Mouse (Mus musculus) kidney, embryonic 15.5 days (tissue): ENCODE results near the gene Arl1. TPM values are rescaled to one million over a fixed set of nuclear protein-coding genes. Genes with fewer than 3 reads are reported as not detected.

Experiments used
- ATAC-seq: fragments of 200-750 bp; cut with Nextera tagmentation; replicated peaks from 2 replicates; pipeline ENCODE4 v1.8.0; 2017; ENCODE audit warnings: moderate TSS enrichment; ENCODE audit not compliant: low FRiP score
- H3K27ac ChIP-seq: fragments of 300-500 bp; sonication (generic); 2 replicates; pipeline ENCODE4 v1.5.1; 2015; ENCODE audit warnings: mild to moderate bottlenecking, inconsistent platforms
- H3K27me3 ChIP-seq: fragments of 300-500 bp; sonication (generic); 2 replicates; pipeline ENCODE4 v1.6.1; 2015; ENCODE audit warnings: inconsistent platforms
- H3K36me3 ChIP-seq: fragments of 300-500 bp; sonication (generic); 2 replicates; pipeline ENCODE4 v1.6.1; 2015; ENCODE audit warnings: inconsistent platforms
- H3K4me1 ChIP-seq: fragments of 300-500 bp; sonication (generic); 2 replicates; pipeline ENCODE4 v1.6.1; 2015; ENCODE audit warnings: inconsistent platforms
- H3K4me2 ChIP-seq: fragments of 300-500 bp; sonication (generic); 2 replicates; pipeline ENCODE4 v1.6.1; 2015; ENCODE audit warnings: moderate library complexity, mild to moderate bottlenecking, inconsistent platforms
- H3K4me3 ChIP-seq: fragments of 300-500 bp; sonication (generic); replicated peaks from 2 replicates; pipeline ENCODE4 v1.5.1; 2015; ENCODE audit warnings: mild to moderate bottlenecking, inconsistent platforms
- H3K9ac ChIP-seq: fragments of 300-500 bp; sonication (generic); 2 replicates; pipeline ENCODE4 v1.6.1; 2015; ENCODE audit warnings: mild to moderate bottlenecking, inconsistent platforms
- H3K9me3 ChIP-seq: fragments of 300-500 bp; sonication (generic); replicated peaks from 2 replicates; pipeline ENCODE4 v1.6.1; 2016; ENCODE audit warnings: inconsistent platforms
- whole genome bisulfite sequencing: fragments of 180-500 bp; shearing (Covaris S2); methylation state at CpG from one replicate; pipeline ENCODE4 v1.1.7; 2015; ENCODE audit warnings: mixed read lengths; 5-methylcytosine and 5-hydroxymethylcytosine counted together
- polyA plus RNA-seq: library from polyadenylated mRNA; unstranded; fragments of >200 nt; fragmentation: Nextera tagmentation; extraction: Ambion mirVana; gene quantifications from 2 replicates; pipeline ENCODE4 v1.2.1, GENCODE M21; 2015

The Arl1 gene
- polyA plus RNA-seq = 191 and 193 TPM in 2 replicates

GRCm38 (mm10) chr10:88730571-88731495 lies at the start of gene Arl1:
Arl1 (plus strand) TSS chr10:88730858.
- H3K27ac ChIP-seq = peak within 1 kb of the TSS; percentile 93
- H3K9me3 ChIP-seq = no peaks in the 10 kb centered on the region
- ATAC-seq = peak; percentile 95

GRCm38 (mm10) chr10:88682904-88683563 lies 47.6 kb upstream of the Arl1 start:
- Histone ChIP-seq H3K27ac (no peak overlapping the region), H3K9ac (no peak overlapping the region), H3K4me3 (no peak overlapping the region), H3K9me3 (no peaks in the 10 kb centered on the region), H3K36me3 (no peaks in the 10 kb centered on the region), H3K27me3 (no peaks in the 10 kb centered on the region), H3K4me2 (no peak overlapping the region), H3K4me1 (no peaks in the 10 kb centered on the region)
- WGBS = 78% methylated on average over 4 of the region's 4 CpGs
- ATAC-seq = no peak

More at GRCm38 (mm10) chr10:88730571-88731495, at the start of gene Arl1:
- Histone ChIP-seq H3K4me1 (peaks cover 13% of the 10 kb centered on the region), H3K4me3 (peak within 1 kb of the TSS; percentile 94), H3K4me2 (peak within 1 kb of the TSS; percentile 90), H3K9ac (peak within 1 kb of the TSS; percentile 92), H3K36me3 (peaks cover 16% of the 10 kb centered on the region), H3K27me3 (no peaks in the 10 kb centered on the region)
- WGBS = under 1% methylated on average over 65 of the region's 65 CpGs

- 65% methylated on average over 5 of the region's 5 CpGs for WGBS
- no peak within 1 kb of the TSS for H3K4me2 ChIP-seq
These were observed 45.7 kb upstream of the Arl1 start, which contains the start of gene Spic for GRCm38 (mm10) chr10:88684925-88685324. Spic (minus strand) TSS chr10:88685015.

GRCm38 (mm10) chr10:88700938-88701337 lies 29.7 kb upstream of the Arl1 start:
- H3K36me3 ChIP-seq = no peaks in the 10 kb centered on the region
- no peak overlapping the region for H3K27ac ChIP-seq
- ATAC-seq = no peak
- H3K9me3 ChIP-seq = no peaks in the 10 kb centered on the region; the same call in 1 of the 2 replicates
- H3K4me3 ChIP-seq = no peak overlapping the region
- H3K27me3 ChIP-seq = no peaks in the 10 kb centered on the region
- H3K4me2 ChIP-seq = no peak overlapping the region
- 79% methylated on average over 6 of the region's 6 CpGs for WGBS
- no peaks in the 10 kb centered on the region for H3K4me1 ChIP-seq
- H3K9ac ChIP-seq = no peak overlapping the region

More at GRCm38 (mm10) chr10:88684925-88685324, 45.7 kb upstream of the Arl1 start, which contains the start of gene Spic:
- H3K27ac ChIP-seq = no peak within 1 kb of the TSS
- no peak within 1 kb of the TSS for H3K9ac ChIP-seq
- no peaks in the 10 kb centered on the region for H3K9me3 ChIP-seq
- H3K4me1 ChIP-seq = no peaks in the 10 kb centered on the region
- no peaks in the 10 kb centered on the region for H3K36me3 ChIP-seq
- no peak within 1 kb of the TSS for H3K4me3 ChIP-seq
- ATAC-seq = no peak
- H3K27me3 ChIP-seq = no peaks in the 10 kb centered on the region

GRCm38 (mm10) chr10:88708671-88709523 lies 21.8 kb upstream of the Arl1 start:
- H3K4me3 ChIP-seq = no peak overlapping the region
- H3K9me3 ChIP-seq = no peaks in the 10 kb centered on the region; the same call in 1 of the 2 replicates
- H3K36me3 ChIP-seq = no peaks in the 10 kb centered on the region
- WGBS = 67% methylated on average over 10 of the region's 10 CpGs
- no peaks in the 10 kb centered on the region for H3K27me3 ChIP-seq
- ATAC-seq = no peak
- H3K27ac ChIP-seq = no peak overlapping the region
- no peak overlapping the region for H3K4me2 ChIP-seq
- H3K9ac ChIP-seq = no peak overlapping the region
- H3K4me1 ChIP-seq = no peaks in the 10 kb centered on the region

- no peaks in the 10 kb centered on the region for H3K27me3 ChIP-seq
- no peak overlapping the region for H3K4me2 ChIP-seq
- H3K9me3 ChIP-seq = no peaks in the 10 kb centered on the region
- H3K36me3 ChIP-seq = no peaks in the 10 kb centered on the region
- H3K27ac ChIP-seq = no peak overlapping the region
- no peak overlapping the region for H3K9ac ChIP-seq
- ATAC-seq = no peak
- H3K4me3 ChIP-seq = no peak overlapping the region
- no peaks in the 10 kb centered on the region for H3K4me1 ChIP-seq
- 85% methylated on average over 6 of the region's 6 CpGs for WGBS
These were observed 18.3 kb upstream of the Arl1 start for GRCm38 (mm10) chr10:88712359-88712758.

GRCm38 (mm10) chr10:88714744-88715143 lies 15.9 kb upstream of the Arl1 start:
- H3K27me3 ChIP-seq = no peaks in the 10 kb centered on the region
- no peak overlapping the region for H3K4me3 ChIP-seq
- H3K36me3 ChIP-seq = no peaks in the 10 kb centered on the region
- no peak overlapping the region for H3K27ac ChIP-seq
- H3K4me2 ChIP-seq = no peak overlapping the region
- H3K9ac ChIP-seq = no peak overlapping the region
- 86% methylated on average over 4 of the region's 4 CpGs for WGBS
- no peaks in the 10 kb centered on the region for H3K4me1 ChIP-seq
- no peak for ATAC-seq
- no peaks in the 10 kb centered on the region for H3K9me3 ChIP-seq

- no peak overlapping the region for H3K27ac ChIP-seq
- H3K9ac ChIP-seq = no peak overlapping the region
- ATAC-seq = no peak
- H3K4me1 ChIP-seq = no peaks in the 10 kb centered on the region
- 72% methylated on average over 6 of the region's 6 CpGs for WGBS
- no peaks in the 10 kb centered on the region for H3K9me3 ChIP-seq
- no peak overlapping the region for H3K4me3 ChIP-seq
- H3K27me3 ChIP-seq = 0 out of 2 replicates have a peak, but pooled peaks cover under 1% of the 10 kb centered on the region
- no peak overlapping the region for H3K4me2 ChIP-seq
- H3K36me3 ChIP-seq = no peaks in the 10 kb centered on the region
These were observed 15.0 kb upstream of the Arl1 start for GRCm38 (mm10) chr10:88715621-88716020.

GRCm38 (mm10) chr10:88716986-88717755 lies 13.5 kb upstream of the Arl1 start:
- WGBS = 52% methylated on average over 13 of the region's 13 CpGs
- no peak overlapping the region for H3K27ac ChIP-seq
- no peaks in the 10 kb centered on the region for H3K36me3 ChIP-seq
- no peak for ATAC-seq
- H3K4me3 ChIP-seq = no peak overlapping the region
- H3K4me1 ChIP-seq = no peaks in the 10 kb centered on the region
- no peak overlapping the region for H3K9ac ChIP-seq
- no peak overlapping the region for H3K4me2 ChIP-seq
- H3K27me3 ChIP-seq = 0 out of 2 replicates have a peak, but pooled peaks cover 4% of the 10 kb centered on the region
- H3K9me3 ChIP-seq = no peaks in the 10 kb centered on the region

GRCm38 (mm10) chr10:88717756-88718025 lies 13.0 kb upstream of the Arl1 start:
- Histone ChIP-seq H3K9ac (no peak overlapping the region), H3K9me3 (no peaks in the 10 kb centered on the region), H3K36me3 (no peaks in the 10 kb centered on the region), H3K4me2 (no peak overlapping the region), H3K4me3 (no peak overlapping the region), H3K4me1 (no peaks in the 10 kb centered on the region), H3K27ac (no peak overlapping the region), H3K27me3 (0 out of 2 replicates have a peak, but pooled peaks cover 4% of the 10 kb centered on the region)
- WGBS = 47% methylated on average over 2 of the region's 2 CpGs
- ATAC-seq = no peak

GRCm38 (mm10) chr10:88719618-88720017 lies 11.0 kb upstream of the Arl1 start:
- ATAC-seq = no peak
- H3K36me3 ChIP-seq = no peaks in the 10 kb centered on the region
- no peaks in the 10 kb centered on the region for H3K9me3 ChIP-seq
- H3K27me3 ChIP-seq = 0 out of 2 replicates have a peak, but pooled peaks cover 4% of the 10 kb centered on the region
- H3K9ac ChIP-seq = no peak overlapping the region
- 64% methylated on average over 1 of the region's 1 CpGs for WGBS
- H3K4me3 ChIP-seq = no peak overlapping the region
- no peak overlapping the region for H3K4me2 ChIP-seq
- no peak overlapping the region for H3K27ac ChIP-seq
- no peaks in the 10 kb centered on the region for H3K4me1 ChIP-seq
